Mouse (Mus musculus): ENCODE data around the gene Ubc. TPM values are rescaled to one million over a fixed set of nuclear protein-coding genes. Genes with fewer than 3 reads are reported as not detected.
A peak's percentile ranks its signal among the peaks of the same experiment; 100 is the strongest.

The Ubc gene
- polyA plus RNA-seq, 1 experiment from 2014 or later = 893 TPM

DNA sequence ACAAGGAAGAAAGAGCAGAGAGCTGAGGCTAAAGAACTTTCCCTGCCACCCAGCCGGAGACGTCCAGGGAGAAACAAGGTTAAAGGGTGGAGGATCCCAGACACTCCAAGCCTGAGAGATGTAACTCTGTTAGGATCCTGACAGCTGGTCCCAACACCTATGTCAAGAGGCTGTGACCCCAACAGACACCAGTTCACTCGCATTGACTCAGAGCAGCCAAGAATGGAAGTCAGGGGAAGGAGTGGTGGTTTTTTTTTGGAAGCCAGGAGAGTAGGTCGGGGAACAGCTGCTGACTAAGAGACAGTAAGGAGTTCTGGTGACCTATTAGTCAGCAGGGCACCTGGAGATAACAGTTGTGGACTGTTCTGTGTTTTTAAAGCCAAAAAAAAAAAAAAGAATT, 18.0 kb downstream of the Ubc start:
- Histone ChIP-seq H3K9me3 (no peaks in the 10 kb centered on the region), H3K27ac (no peak overlapping the region), H3K4me3 (replicated peaks) (no peak overlapping the region), H3K9ac (no peak overlapping the region), H3K27me3 (replicated peaks) (no peaks in the 10 kb centered on the region), H3K36me3 (no peaks in the 10 kb centered on the region), H3K4me1 (no peaks in the 10 kb centered on the region), H3K4me2 (no peak overlapping the region)
- no peak for ATAC-seq (ENCODE audit: insufficient read depth, low FRiP score, low read depth)
- 80% methylated on average over 4 of the region's 4 CpGs for WGBS

DNA sequence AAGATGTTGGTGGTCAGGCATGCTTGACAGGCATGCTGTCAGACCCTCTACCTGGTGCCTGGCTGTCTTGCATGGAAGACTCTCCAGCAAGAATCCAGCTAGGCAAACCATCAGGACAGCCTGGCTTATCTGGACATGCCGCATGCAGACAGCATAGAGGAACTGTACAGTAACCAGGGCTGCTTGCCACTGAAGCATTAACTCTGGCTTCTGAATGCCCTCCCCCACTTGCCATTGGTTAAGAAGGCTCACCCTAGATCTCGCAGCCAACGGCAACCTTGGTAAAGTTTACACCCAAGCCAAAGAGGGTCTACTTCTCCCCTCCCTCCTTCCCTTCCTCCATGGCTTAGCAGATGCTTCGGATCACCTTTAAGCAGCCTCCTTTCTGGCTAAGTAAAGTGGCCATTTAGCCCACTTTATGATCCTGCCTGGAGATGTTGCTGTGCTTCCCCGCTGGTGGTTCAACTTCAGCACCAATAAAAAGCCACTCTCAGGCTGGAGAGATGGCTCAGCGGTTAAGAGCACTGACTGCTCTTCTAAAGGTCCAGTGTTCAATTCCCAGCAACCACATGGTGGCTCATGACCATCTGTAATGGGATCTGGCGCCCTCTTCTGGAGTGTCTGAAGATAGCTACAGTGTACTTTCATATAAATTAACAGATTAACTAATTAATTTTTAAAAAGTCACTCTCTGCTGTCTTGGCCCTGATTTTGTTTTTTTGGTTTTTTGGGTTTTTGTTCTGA, 18.9 kb downstream of the Ubc start:
- H3K4me3 ChIP-seq (replicated peaks) = no peak overlapping the region
- 75% methylated on average over 7 of the region's 7 CpGs for WGBS
- H3K36me3 ChIP-seq = no peaks in the 10 kb centered on the region
- H3K27me3 ChIP-seq (replicated peaks) = no peaks in the 10 kb centered on the region
- H3K4me2 ChIP-seq = no peak overlapping the region
- no peaks in the 10 kb centered on the region for H3K9me3 ChIP-seq
- H3K9ac ChIP-seq = no peak overlapping the region
- no peak for ATAC-seq (ENCODE audit: insufficient read depth, low FRiP score, low read depth)
- H3K27ac ChIP-seq = no peak overlapping the region
- no peaks in the 10 kb centered on the region for H3K4me1 ChIP-seq

DNA sequence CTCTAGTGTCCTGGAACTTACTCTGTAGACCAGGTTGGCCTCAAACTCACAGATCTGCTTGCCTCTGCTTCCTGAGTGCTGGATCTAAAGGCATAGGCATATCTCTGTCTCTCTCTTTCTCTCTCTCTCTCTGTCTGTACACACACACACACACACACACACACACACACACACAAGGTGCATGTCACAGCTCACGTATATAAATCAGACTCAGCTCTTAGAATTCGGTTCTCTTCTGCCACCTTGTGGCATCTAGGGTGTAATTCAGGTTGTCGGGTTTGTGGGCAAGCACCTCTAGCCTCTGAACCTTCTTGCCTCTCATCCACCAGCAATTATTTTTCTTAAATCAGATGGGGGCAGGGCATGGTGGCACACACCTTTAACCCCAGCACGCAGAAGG, 21.4 kb downstream of the Ubc start:
- Histone ChIP-seq H3K36me3 (no peaks in the 10 kb centered on the region), H3K27me3 (replicated peaks) (no peaks in the 10 kb centered on the region), H3K27ac (no peak overlapping the region), H3K9me3 (no peaks in the 10 kb centered on the region), H3K4me1 (no peaks in the 10 kb centered on the region), H3K9ac (no peak overlapping the region), H3K4me3 (replicated peaks) (no peak overlapping the region), H3K4me2 (no peak overlapping the region)
- ATAC-seq (ENCODE audit: insufficient read depth, low FRiP score, low read depth) = 0 out of 2 replicates have a peak, but pooled peaks have one; percentile 6
- WGBS = 1% methylated on average over 4 of the region's 4 CpGs

DNA sequence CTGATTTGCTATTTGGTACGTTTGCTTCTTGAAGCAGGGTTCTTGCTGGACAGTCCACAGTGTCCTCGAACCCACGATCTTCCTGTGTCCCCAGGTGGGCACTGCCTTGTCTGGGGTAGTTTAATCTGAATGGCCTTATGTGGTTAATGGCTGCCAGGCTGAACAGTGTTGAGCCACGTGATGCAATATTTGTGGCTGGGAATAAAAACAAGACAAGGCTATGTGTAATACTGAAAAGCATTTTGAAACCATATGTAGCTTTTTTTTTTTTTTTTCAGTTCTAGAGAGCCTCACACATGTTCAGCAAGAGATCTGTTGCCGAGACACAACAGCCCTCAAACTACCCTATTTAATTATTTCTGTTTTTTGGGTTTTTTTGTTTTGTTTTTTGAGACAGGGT, 21.8 kb downstream of the Ubc start:
- H3K4me1 ChIP-seq = no peaks in the 10 kb centered on the region
- WGBS = 73% methylated on average over 5 of the region's 5 CpGs
- H3K9me3 ChIP-seq = no peaks in the 10 kb centered on the region
- no peak for ATAC-seq (ENCODE audit: insufficient read depth, low FRiP score, low read depth)
- H3K4me3 ChIP-seq (replicated peaks) = no peak overlapping the region
- H3K9ac ChIP-seq = no peak overlapping the region
- no peaks in the 10 kb centered on the region for H3K27me3 ChIP-seq (replicated peaks)
- H3K4me2 ChIP-seq = no peak overlapping the region
- no peak overlapping the region for H3K27ac ChIP-seq
- no peaks in the 10 kb centered on the region for H3K36me3 ChIP-seq

DNA sequence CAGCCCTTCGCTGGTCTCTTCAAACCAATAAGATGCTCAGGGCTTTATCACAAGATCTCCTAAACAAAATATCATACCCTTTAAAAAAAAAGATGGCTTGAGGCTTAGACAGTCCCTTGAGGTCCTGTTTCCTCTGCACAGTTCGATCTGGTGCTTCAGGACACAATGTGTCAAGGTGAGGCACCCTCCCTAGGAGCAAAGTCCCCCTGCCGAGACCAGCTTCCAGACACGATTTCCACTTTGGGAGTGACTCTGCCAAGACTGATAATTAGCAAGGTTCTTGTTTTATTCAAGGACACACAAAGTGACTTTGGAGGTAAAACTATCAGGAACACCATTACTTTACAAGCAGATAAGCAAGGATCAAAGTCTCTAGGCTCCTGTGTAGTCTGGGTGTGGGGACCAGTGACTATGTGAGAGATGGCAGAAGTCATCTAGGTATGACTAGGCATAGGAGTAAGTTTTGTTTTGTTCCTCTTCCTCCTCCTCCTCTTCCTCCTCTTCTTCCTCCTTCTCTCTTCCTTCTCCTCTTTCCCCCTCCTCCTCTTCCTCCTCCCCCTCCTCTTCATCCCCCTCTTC, 25.1 kb downstream of the Ubc start:
- 67% methylated on average over 4 of the region's 4 CpGs for WGBS
- ATAC-seq (ENCODE audit: insufficient read depth, low FRiP score, low read depth) = no peak
- Histone ChIP-seq H3K4me1 (no peaks in the 10 kb centered on the region), H3K27me3 (replicated peaks) (no peaks in the 10 kb centered on the region), H3K27ac (no peak overlapping the region), H3K4me2 (no peak overlapping the region), H3K9me3 (no peaks in the 10 kb centered on the region), H3K36me3 (no peaks in the 10 kb centered on the region), H3K9ac (no peak overlapping the region), H3K4me3 (replicated peaks) (no peak overlapping the region)

DNA sequence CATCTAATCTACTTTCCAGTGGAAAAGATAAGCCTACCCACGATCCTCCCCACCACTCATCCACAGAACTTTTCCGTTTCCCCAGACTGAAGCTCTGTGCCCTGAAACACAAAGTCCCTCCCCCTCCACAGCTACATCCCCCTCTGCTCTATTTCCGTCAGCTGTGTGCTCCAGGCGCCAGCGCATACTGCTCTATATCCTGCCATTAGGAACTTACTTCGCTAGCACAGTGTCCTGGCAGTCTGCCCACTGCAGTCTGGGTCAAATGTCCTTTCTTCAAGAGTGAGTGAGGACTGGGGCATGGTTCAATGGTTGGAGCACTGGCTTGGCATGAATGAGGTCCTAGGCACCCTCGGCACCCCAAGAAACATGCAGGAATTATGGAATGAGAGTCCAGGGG, 26.1 kb downstream of the Ubc start:
- Histone ChIP-seq H3K9me3 (no peaks in the 10 kb centered on the region), H3K36me3 (no peaks in the 10 kb centered on the region), H3K4me2 (no peak overlapping the region), H3K4me3 (replicated peaks) (no peak overlapping the region), H3K27ac (no peak overlapping the region), H3K9ac (no peak overlapping the region), H3K4me1 (no peaks in the 10 kb centered on the region), H3K27me3 (replicated peaks) (no peaks in the 10 kb centered on the region)
- ATAC-seq (ENCODE audit: insufficient read depth, low FRiP score, low read depth) = no peak
- 58% methylated on average over 7 of the region's 7 CpGs for WGBS

DNA sequence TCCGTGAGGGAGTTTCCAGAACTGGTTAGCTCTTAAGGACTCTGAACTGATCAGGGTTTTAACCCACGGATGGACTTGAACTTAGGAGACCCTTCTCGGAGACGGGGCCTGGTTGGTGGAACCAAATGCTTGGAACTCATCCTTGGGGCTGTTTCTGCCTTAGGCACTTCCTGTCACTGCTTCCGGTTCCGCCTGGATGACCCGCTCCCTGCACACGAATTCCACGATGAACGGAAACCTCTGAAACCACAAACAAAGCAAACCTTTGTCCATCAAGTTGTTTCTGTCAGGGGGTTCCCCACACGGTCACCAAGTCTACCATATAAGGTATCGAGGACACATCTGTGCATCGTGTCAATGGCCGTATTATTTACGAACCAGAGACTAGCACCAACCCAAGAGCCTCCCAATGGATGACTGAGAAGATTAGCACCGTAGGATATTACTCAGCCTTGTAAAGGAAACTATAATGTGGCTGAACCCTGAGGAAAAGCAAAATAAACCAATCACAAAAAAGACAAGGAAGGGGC, 29.0 kb downstream of the Ubc start:
- no peak overlapping the region for H3K27ac ChIP-seq
- 76% methylated on average over 16 of the region's 16 CpGs for WGBS
- ATAC-seq (ENCODE audit: insufficient read depth, low FRiP score, low read depth) = no peak

DNA sequence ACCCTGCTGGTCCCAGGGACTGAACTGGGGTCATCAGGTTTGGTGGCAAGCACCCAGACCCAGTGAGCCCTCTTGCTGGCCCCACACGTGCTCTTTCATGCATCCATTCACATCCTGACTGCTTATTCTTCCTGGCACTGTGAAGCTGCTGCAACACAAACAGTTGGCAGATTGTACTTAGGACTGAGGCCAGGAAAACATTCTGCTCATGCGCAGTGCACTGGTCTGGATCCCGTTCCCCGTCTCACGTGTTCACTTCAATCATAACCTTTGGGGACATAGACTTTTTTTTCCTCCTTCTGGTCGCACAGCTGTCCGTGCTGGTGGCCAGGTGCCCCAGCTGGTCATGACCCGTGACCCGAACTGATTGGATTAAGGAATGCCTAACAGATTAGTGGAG, 29.4 kb downstream of the Ubc start:
- Histone ChIP-seq H3K27me3 (replicated peaks) (no peaks in the 10 kb centered on the region), H3K4me2 (no peak overlapping the region), H3K36me3 (no peaks in the 10 kb centered on the region), H3K9me3 (no peaks in the 10 kb centered on the region), H3K9ac (no peak overlapping the region), H3K4me3 (replicated peaks) (no peak overlapping the region), H3K4me1 (no peaks in the 10 kb centered on the region), H3K27ac (no peak overlapping the region)
- 69% methylated on average over 9 of the region's 9 CpGs for WGBS
- ATAC-seq (ENCODE audit: insufficient read depth, low FRiP score, low read depth) = no peak

More for the DNA sequence above, 29.0 kb downstream of the Ubc start:
- no peak overlapping the region for H3K4me2 ChIP-seq
- no peak overlapping the region for H3K9ac ChIP-seq
- no peak overlapping the region for H3K4me3 ChIP-seq (replicated peaks)
- H3K27me3 ChIP-seq (replicated peaks) = no peaks in the 10 kb centered on the region
- H3K36me3 ChIP-seq = no peaks in the 10 kb centered on the region
- H3K4me1 ChIP-seq = no peaks in the 10 kb centered on the region
- no peaks in the 10 kb centered on the region for H3K9me3 ChIP-seq

DNA sequence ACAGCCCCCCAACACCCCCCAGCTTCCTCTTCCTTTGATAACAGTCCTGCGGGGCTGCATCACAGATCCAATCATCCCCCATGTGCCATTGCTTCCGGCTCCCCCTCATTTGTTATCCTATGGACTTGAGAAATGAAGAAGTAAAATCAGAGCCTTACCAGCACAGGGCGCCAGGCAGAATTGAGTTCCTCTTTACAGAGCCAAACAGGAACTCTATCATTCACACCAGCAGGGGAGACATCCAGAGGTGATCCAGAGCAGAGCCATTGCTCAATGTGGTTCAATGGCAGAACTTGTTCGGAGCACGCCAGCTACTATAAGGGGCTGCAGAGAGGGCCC, 31.8 kb downstream of the Ubc start:
- Histone ChIP-seq H3K9ac (no peak overlapping the region), H3K9me3 (no peaks in the 10 kb centered on the region), H3K4me3 (replicated peaks) (no peak overlapping the region), H3K27ac (no peak overlapping the region), H3K4me1 (0 out of 2 replicates have a peak, but pooled peaks cover 3% of the 10 kb centered on the region), H3K27me3 (replicated peaks) (no peaks in the 10 kb centered on the region), H3K4me2 (peak overlapping the region; percentile 11; the same call in 1 of the 2 replicates), H3K36me3 (no peaks in the 10 kb centered on the region)
- 65% methylated on average over 5 of the region's 5 CpGs for WGBS
- no peak for ATAC-seq (ENCODE audit: insufficient read depth, low FRiP score, low read depth)

DNA sequence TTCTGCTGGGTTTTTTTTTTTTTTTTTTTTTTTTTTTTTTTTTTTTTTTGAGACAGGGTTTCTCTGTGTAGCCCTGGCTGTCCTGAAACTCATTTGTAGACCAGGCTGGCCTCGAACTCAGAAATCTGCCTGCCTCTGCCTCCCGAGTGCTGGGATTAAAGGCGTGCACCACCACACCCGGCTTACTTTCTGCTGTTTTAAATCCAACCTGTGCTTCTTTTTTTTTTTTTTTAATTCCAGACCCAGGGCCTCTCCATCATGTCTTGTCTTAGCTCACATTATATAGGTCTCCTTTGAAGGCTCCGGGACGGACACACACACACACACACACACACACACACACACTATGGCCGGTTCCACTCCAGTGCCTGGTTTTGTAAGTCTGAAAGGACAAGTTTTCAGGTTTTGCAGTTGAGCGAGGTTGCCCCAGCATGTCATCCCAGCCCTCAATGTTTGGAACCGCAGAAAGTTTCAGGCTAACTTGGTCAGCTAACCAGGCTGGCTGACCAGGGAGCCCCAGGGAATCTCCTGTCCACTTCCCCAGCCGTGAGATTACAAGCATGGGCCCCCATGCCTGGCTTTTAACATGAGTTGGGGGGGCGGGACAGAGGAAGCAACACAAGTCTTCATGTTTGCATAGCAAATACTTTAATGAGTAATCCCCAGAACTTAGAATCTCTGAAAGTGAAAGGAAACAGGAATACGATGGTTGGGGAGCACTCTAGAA, 32.3 kb downstream of the Ubc start:
- no peaks in the 10 kb centered on the region for H3K9me3 ChIP-seq
- ATAC-seq (ENCODE audit: insufficient read depth, low FRiP score, low read depth) = no peak
- H3K4me3 ChIP-seq (replicated peaks) = no peak overlapping the region
- H3K4me1 ChIP-seq = 0 out of 2 replicates have a peak, but pooled peaks cover 3% of the 10 kb centered on the region
- H3K27me3 ChIP-seq (replicated peaks) = no peaks in the 10 kb centered on the region
- H3K36me3 ChIP-seq = no peaks in the 10 kb centered on the region
- 68% methylated on average over 12 of the region's 12 CpGs for WGBS
- H3K27ac ChIP-seq = no peak overlapping the region
- peak overlapping the region; percentile 11; the same call in 1 of the 2 replicates for H3K4me2 ChIP-seq
- H3K9ac ChIP-seq = no peak overlapping the region

DNA sequence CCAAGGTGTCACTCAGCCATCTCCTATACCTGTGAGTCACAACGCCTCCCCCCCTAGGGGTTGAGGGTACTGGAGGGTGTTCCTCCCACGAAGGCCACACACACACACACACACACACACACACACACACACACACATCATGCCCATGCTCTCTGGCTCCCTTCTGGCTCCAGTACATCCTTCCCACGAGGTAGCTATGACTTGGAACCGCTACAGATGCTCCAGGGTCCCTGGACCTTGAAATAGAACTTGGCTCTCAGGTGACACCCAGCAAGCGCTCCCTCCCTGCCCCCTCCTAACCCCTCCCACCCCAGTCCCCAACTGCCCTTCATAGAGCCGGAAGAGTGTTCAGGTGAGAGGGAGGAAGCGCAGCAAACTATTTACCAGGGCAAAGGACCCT, 34.4 kb downstream of the Ubc start:
- Histone ChIP-seq H3K9ac (no peak overlapping the region), H3K27me3 (replicated peaks) (no peaks in the 10 kb centered on the region), H3K4me3 (replicated peaks) (no peak overlapping the region), H3K4me2 (no peak overlapping the region), H3K9me3 (no peaks in the 10 kb centered on the region), H3K27ac (no peak overlapping the region), H3K4me1 (0 out of 2 replicates have a peak, but pooled peaks cover 3% of the 10 kb centered on the region), H3K36me3 (no peaks in the 10 kb centered on the region)
- ATAC-seq (ENCODE audit: insufficient read depth, low FRiP score, low read depth) = no peak
- WGBS = 34% methylated on average over 7 of the region's 7 CpGs

DNA sequence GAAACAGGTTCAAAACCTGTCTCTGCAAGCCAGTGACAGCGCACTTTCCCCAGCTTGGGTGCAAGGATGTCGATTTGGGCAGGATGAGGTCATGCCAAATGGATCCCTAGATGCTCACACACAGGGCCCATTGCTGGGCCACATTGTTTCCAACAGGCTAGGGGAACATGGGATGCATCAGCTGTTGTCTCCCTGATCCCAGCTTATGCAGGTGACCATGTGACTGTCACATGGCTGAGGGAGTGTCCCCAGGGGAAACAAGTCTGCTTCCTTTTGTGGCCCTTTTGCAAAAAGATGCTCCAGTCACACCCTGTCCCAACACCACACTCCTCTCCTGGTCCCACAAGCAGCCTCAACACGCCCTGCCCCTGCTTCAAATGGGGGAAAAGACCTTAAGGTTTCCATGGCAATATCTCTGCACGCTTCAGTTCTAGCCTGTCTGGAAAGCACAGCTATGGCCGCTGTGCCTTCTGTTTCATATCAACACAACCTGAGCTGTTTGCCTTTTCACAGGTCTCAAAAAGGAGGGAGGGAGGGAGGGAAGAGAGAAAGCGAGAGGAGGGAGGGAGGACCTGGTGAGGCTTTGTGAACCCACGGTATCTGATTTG, 35.0 kb downstream of the Ubc start:
- no peak for ATAC-seq (ENCODE audit: insufficient read depth, low FRiP score, low read depth)
- no peaks in the 10 kb centered on the region for H3K27me3 ChIP-seq (replicated peaks)
- H3K4me3 ChIP-seq (replicated peaks) = no peak overlapping the region
- H3K4me2 ChIP-seq = no peak overlapping the region
- no peaks in the 10 kb centered on the region for H3K9me3 ChIP-seq
- H3K4me1 ChIP-seq = 0 out of 2 replicates have a peak, but pooled peaks cover 3% of the 10 kb centered on the region
- no peak overlapping the region for H3K9ac ChIP-seq
- H3K27ac ChIP-seq = no peak overlapping the region
- H3K36me3 ChIP-seq = no peaks in the 10 kb centered on the region
- WGBS = 47% methylated on average over 7 of the region's 7 CpGs

All from stomach, embryonic 15.5 days (tissue).